Mouse (Mus musculus) heart, adult 8-10 months (tissue): ENCODE data around the gene Tyk2. TPM values are rescaled to one million over a fixed set of nuclear protein-coding genes. Genes with fewer than 3 reads are reported as not detected.

ENCODE experiments used
- DNase-seq: peaks from one replicate; pipeline ENCODE4 v3.0.0; 2022; ENCODE audit warnings: low spot score
- microRNA-seq: library from miRNA; unstranded; fragments of <30 nt; microRNA quantifications from one replicate; pipeline ENCODE4 v1.2.0, GENCODE M21; 2022
- total RNA-seq, 4 experiments: library from RNA; stranded (reverse); gene quantifications; 2 replicates each; pipeline ENCODE4 v1.2.4; 2022

The Tyk2 gene
- total RNA-seq, 4 experiments from 2014 or later = 8.6 to 9.1 (median 8.7) TPM

DNA sequence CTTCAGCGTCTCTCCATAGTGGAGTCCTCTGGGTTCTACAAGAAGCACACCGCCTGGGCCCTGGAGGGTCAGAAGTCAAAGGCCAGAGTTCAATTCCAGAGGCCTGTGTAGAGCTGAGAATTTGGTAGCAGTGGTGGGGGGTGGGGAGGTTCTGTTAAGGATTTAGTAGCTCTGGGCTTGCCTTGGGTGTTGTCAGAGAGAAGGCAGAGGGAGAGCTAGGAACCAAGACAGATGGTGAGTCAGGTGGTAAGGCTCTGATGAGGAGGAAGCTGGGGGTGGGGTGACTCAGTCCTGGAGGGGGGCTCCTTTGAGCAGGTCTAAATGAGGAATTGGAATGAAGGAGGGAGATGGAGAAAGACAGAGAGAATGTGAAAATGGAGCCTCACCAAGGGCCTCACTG is 68.1 kb downstream of the Tyk2 start:
- DNase-seq = no peak

Small RNA genes within 50 kb of the gene (microRNA-seq; reads per million reads assigned to microRNA genes)
- not detected for gene Mir7082

Other genes starting within 250 kb of the Tyk2 start
- gene Ppan, start 243.1 kb downstream of the Tyk2 start, total RNA-seq = 1 to 10 TPM; 7.0 to 7.4 (median 7.1) TPM
- 100 to 1,000 TPM; 106 to 121 (median 110) TPM for gene Eif3g, start 232.6 kb downstream of the Tyk2 start, total RNA-seq
- gene Dnmt1, start 171.4 kb downstream of the Tyk2 start, total RNA-seq = 10 to 100 TPM; 10.8 to 14.5 (median 12.3) TPM
- gene S1pr2, start 154.5 kb downstream of the Tyk2 start, total RNA-seq = 1 to 10 TPM; 1.8 to 6.8 (median 4.6) TPM
- gene Mrpl4, start 128.5 kb downstream of the Tyk2 start, total RNA-seq = 100 to 1,000 TPM; 135 to 142 (median 136) TPM
- gene Icam1, start 115.3 kb downstream of the Tyk2 start, total RNA-seq = 10 to 100 TPM in 2 of 4 experiments, 1 to 10 TPM in 2; 7.5 to 11.3 (median 9.9) TPM
- gene Icam4, start 101.9 kb downstream of the Tyk2 start, total RNA-seq = 1 to 10 TPM in 1 of 4 experiments, under 1 TPM in 3; 0.27 to 1.9 (median 0.74) TPM
- under 1 TPM in 1 of 4 experiments, not detected in 3; 0.12 TPM for gene Icam5, start 99.2 kb downstream of the Tyk2 start, total RNA-seq
- gene Zglp1, start 64.2 kb downstream of the Tyk2 start, total RNA-seq = not detected
- gene Gm49373, start 58.1 kb downstream of the Tyk2 start, total RNA-seq = under 1 TPM in 1 of 4 experiments, not detected in 3; 0.38 TPM
- gene Fdx1l, start 57.6 kb downstream of the Tyk2 start, total RNA-seq = 10 to 100 TPM; 36.4 to 53.0 (median 41.0) TPM
- gene Gm38431, start 39.2 kb downstream of the Tyk2 start, total RNA-seq = 1 to 10 TPM in 1 of 4 experiments, under 1 TPM in 3; 0.26 to 1.6 (median 0.36) TPM
- gene Raver1, start 39.2 kb downstream of the Tyk2 start, total RNA-seq = 10 to 100 TPM; 25.7 to 26.2 (median 26.0) TPM
- gene Cdc37, start 18.7 kb upstream of the Tyk2 start, total RNA-seq = 100 to 1,000 TPM; 138 to 170 (median 157) TPM
- gene Pde4a, start 34.5 kb upstream of the Tyk2 start, total RNA-seq = 10 to 100 TPM; 48.5 to 75.4 (median 62.1) TPM
- gene Keap1, start 108.1 kb upstream of the Tyk2 start, total RNA-seq = 10 to 100 TPM; 43.6 to 52.1 (median 45.5) TPM
- gene S1pr5, start 117.2 kb upstream of the Tyk2 start, total RNA-seq = 1 to 10 TPM; 1.6 to 1.9 (median 1.8) TPM
- 100 to 1,000 TPM in 1 of 4 experiments, 10 to 100 TPM in 3; 87.0 to 105 (median 93.5) TPM for gene Atg4d, start 134.1 kb upstream of the Tyk2 start, total RNA-seq
- gene Kri1, start 156.7 kb upstream of the Tyk2 start, total RNA-seq = 10 to 100 TPM; 16.2 to 18.3 (median 17.3) TPM
- 10 to 100 TPM; 15.1 to 17.7 (median 16.7) TPM for gene Cdkn2d, start 160.2 kb upstream of the Tyk2 start, total RNA-seq
- gene Ap1m2, start 181.1 kb upstream of the Tyk2 start, total RNA-seq = not detected
- gene Slc44a2, start 189.5 kb upstream of the Tyk2 start, total RNA-seq = 100 to 1,000 TPM in 1 of 4 experiments, 10 to 100 TPM in 3; 90.2 to 124 (median 94.3) TPM
- 10 to 100 TPM; 28.2 to 31.4 (median 29.8) TPM for gene Ilf3, start 236.6 kb upstream of the Tyk2 start, total RNA-seq